Mouse (Mus musculus) neural tube, embryonic 12.5 days (tissue): ENCODE data around the gene Slc43a2. TPM values are rescaled to one million over a fixed set of nuclear protein-coding genes. Genes with fewer than 3 reads are reported as not detected.
"Not testable (repeated sequence)": the region's sequence is repeated elsewhere in the genome, so short reads cannot be mapped to it uniquely, and the experiment has no call there.

Experiments
- ATAC-seq: fragments of 200-750 bp; cut with Nextera tagmentation; 2 replicates; pipeline ENCODE4 v1.8.0; 2017; ENCODE audit warnings: low read depth, mild to moderate bottlenecking, moderate TSS enrichment, moderate library complexity; ENCODE audit not compliant: low FRiP score
- H3K27ac ChIP-seq: fragments of 300-500 bp; sonication (generic); 2 replicates; pipeline ENCODE4 v1.5.1; 2016
- H3K27me3 ChIP-seq: fragments of 300-500 bp; sonication (generic); replicated peaks from 2 replicates; pipeline ENCODE4 v1.6.1; 2016; ENCODE audit warnings: mild to moderate bottlenecking
- H3K36me3 ChIP-seq: fragments of 300-500 bp; sonication (generic); 2 replicates; pipeline ENCODE4 v1.6.1; 2016; ENCODE audit warnings: mild to moderate bottlenecking
- H3K4me1 ChIP-seq: fragments of 300-500 bp; sonication (generic); 2 replicates; pipeline ENCODE4 v1.6.1; 2016
- H3K4me2 ChIP-seq: fragments of 300-500 bp; sonication (generic); replicated peaks from 2 replicates; pipeline ENCODE4 v1.6.1; 2016; ENCODE audit warnings: mild to moderate bottlenecking
- H3K4me3 ChIP-seq: fragments of 300-500 bp; sonication (generic); 2 replicates; pipeline ENCODE4 v1.5.1; 2016
- H3K9ac ChIP-seq: fragments of 300-500 bp; sonication (generic); 2 replicates; pipeline ENCODE4 v1.6.1; 2016; ENCODE audit warnings: mild to moderate bottlenecking
- H3K9me3 ChIP-seq: fragments of 300-500 bp; sonication (generic); 2 replicates; pipeline ENCODE4 v1.6.1; 2016; ENCODE audit warnings: mild to moderate bottlenecking
- WGBS: fragments of 180-500 bp; shearing (Covaris S2); methylation state at CpG from one replicate; pipeline ENCODE4 v1.1.7; 2016; 5-methylcytosine and 5-hydroxymethylcytosine counted together
- polyA plus RNA-seq: library from polyadenylated mRNA; unstranded; fragments of >200 nt; fragmentation: Nextera tagmentation; extraction: Ambion mirVana; gene quantifications from 2 replicates; pipeline ENCODE4 v1.2.1, GENCODE M21; 2016

Slc43a2 gene
- polyA plus RNA-seq, 1 experiment from 2014 or later = 14.2 TPM

GRCm38 (mm10) chr11:75585978-75586377, 54.5 kb downstream of the Slc43a2 start:
- Histone ChIP-seq H3K4me3 (no peak overlapping the region), H3K27me3 (no peaks in the 10 kb centered on the region), H3K9ac (no peak overlapping the region), H3K4me2 (no peak overlapping the region), H3K27ac (no peak overlapping the region), H3K4me1 (peaks cover 19% of the 10 kb centered on the region), H3K36me3 (no peaks in the 10 kb centered on the region), H3K9me3 (no peaks in the 10 kb centered on the region)
- ATAC-seq = no peak
- WGBS = 82% methylated on average over 5 of the region's 5 CpGs

GRCm38 (mm10) chr11:75586963-75587362, 55.5 kb downstream of the Slc43a2 start:
- H3K9me3 ChIP-seq = no peaks in the 10 kb centered on the region
- peaks cover 19% of the 10 kb centered on the region for H3K4me1 ChIP-seq
- ATAC-seq = no peak
- no peak overlapping the region for H3K9ac ChIP-seq
- H3K27me3 ChIP-seq = no peaks in the 10 kb centered on the region
- no peak overlapping the region for H3K27ac ChIP-seq
- H3K4me3 ChIP-seq = no peak overlapping the region
- H3K4me2 ChIP-seq = no peak overlapping the region
- 88% methylated on average over 5 of the region's 5 CpGs for WGBS
- H3K36me3 ChIP-seq = no peaks in the 10 kb centered on the region

- H3K4me2 ChIP-seq = peak within 1 kb of the TSS; percentile 97
- H3K36me3 ChIP-seq = peaks cover 7% of the 10 kb centered on the region
- no peaks in the 10 kb centered on the region for H3K9me3 ChIP-seq
- peak within 1 kb of the TSS; percentile 95 for H3K9ac ChIP-seq
- WGBS = 6% methylated on average over 49 of the region's 49 CpGs
- H3K27me3 ChIP-seq = no peaks in the 10 kb centered on the region
- H3K4me1 ChIP-seq = peaks cover 19% of the 10 kb centered on the region
- peak within 1 kb of the TSS; percentile 87 for H3K27ac ChIP-seq
- peak within 1 kb of the TSS; percentile 97 for H3K4me3 ChIP-seq
- ATAC-seq = peak; percentile 89
These were observed 56.2 kb downstream of the Slc43a2 start, which contains the start of gene Pitpna for GRCm38 (mm10) chr11:75587493-75588284. Gene Pitpna, plus strand, starts transcription at chr11:75588097.

- H3K4me1 ChIP-seq = peaks cover 19% of the 10 kb centered on the region
- peak overlapping the region; percentile 97 for H3K4me2 ChIP-seq
- H3K4me3 ChIP-seq = peak overlapping the region; percentile 97
- H3K36me3 ChIP-seq = peaks cover 14% of the 10 kb centered on the region
- peak overlapping the region; percentile 87 for H3K27ac ChIP-seq
- H3K9ac ChIP-seq = peak overlapping the region; percentile 95
- peak; percentile 69 for ATAC-seq
- 1% methylated on average over 37 of the region's 37 CpGs for WGBS
- no peaks in the 10 kb centered on the region for H3K27me3 ChIP-seq
- H3K9me3 ChIP-seq = no peaks in the 10 kb centered on the region
These were observed 56.9 kb downstream of the Slc43a2 start for GRCm38 (mm10) chr11:75588285-75588941.

- H3K27me3 ChIP-seq = no peaks in the 10 kb centered on the region
- H3K4me1 ChIP-seq = peaks cover 16% of the 10 kb centered on the region
- no peak overlapping the region for H3K4me2 ChIP-seq
- H3K36me3 ChIP-seq = peaks cover 45% of the 10 kb centered on the region
- H3K27ac ChIP-seq = no peak overlapping the region
- no peaks in the 10 kb centered on the region for H3K9me3 ChIP-seq
- no peak overlapping the region for H3K9ac ChIP-seq
- ATAC-seq = no peak
- 84% methylated on average over 5 of the region's 5 CpGs for WGBS
- H3K4me3 ChIP-seq = no peak overlapping the region
These were observed 61.1 kb downstream of the Slc43a2 start for GRCm38 (mm10) chr11:75592612-75593011.

GRCm38 (mm10) chr11:75594431-75594830, 62.9 kb downstream of the Slc43a2 start:
- WGBS = 86% methylated on average over 9 of the region's 9 CpGs
- H3K27ac ChIP-seq = no peak overlapping the region
- no peak overlapping the region for H3K9ac ChIP-seq
- H3K9me3 ChIP-seq = no peaks in the 10 kb centered on the region
- H3K4me1 ChIP-seq = peaks cover 3% of the 10 kb centered on the region
- peaks cover 59% of the 10 kb centered on the region for H3K36me3 ChIP-seq
- no peak overlapping the region for H3K4me3 ChIP-seq
- no peak for ATAC-seq
- no peak overlapping the region for H3K4me2 ChIP-seq
- no peaks in the 10 kb centered on the region for H3K27me3 ChIP-seq

GRCm38 (mm10) chr11:75595404-75595803, 63.9 kb downstream of the Slc43a2 start:
- H3K4me2 ChIP-seq = no peak overlapping the region
- H3K27me3 ChIP-seq = no peaks in the 10 kb centered on the region
- no peaks in the 10 kb centered on the region for H3K9me3 ChIP-seq
- ATAC-seq = no peak
- WGBS = 87% methylated on average over 2 of the region's 2 CpGs
- H3K4me3 ChIP-seq = no peak overlapping the region
- H3K36me3 ChIP-seq = peaks cover 65% of the 10 kb centered on the region
- no peaks in the 10 kb centered on the region for H3K4me1 ChIP-seq
- H3K27ac ChIP-seq = no peak overlapping the region
- no peak overlapping the region for H3K9ac ChIP-seq

GRCm38 (mm10) chr11:75595816-75596215, 64.3 kb downstream of the Slc43a2 start:
- Histone ChIP-seq H3K27ac (no peak overlapping the region), H3K9me3 (no peaks in the 10 kb centered on the region), H3K36me3 (peaks cover 69% of the 10 kb centered on the region), H3K4me3 (no peak overlapping the region), H3K4me2 (no peak overlapping the region), H3K9ac (no peak overlapping the region), H3K27me3 (no peaks in the 10 kb centered on the region), H3K4me1 (no peaks in the 10 kb centered on the region)
- no peak for ATAC-seq
- 87% methylated on average over 7 of the region's 7 CpGs for WGBS

- Histone ChIP-seq H3K36me3 (peaks cover 78% of the 10 kb centered on the region), H3K4me1 (no peaks in the 10 kb centered on the region)
These were observed 65.3 kb downstream of the Slc43a2 start for GRCm38 (mm10) chr11:75596726-75597255.

GRCm38 (mm10) chr11:75598004-75598403, 66.5 kb downstream of the Slc43a2 start:
- Histone ChIP-seq H3K36me3 (peaks cover 80% of the 10 kb centered on the region), H3K4me2 (no peak overlapping the region), H3K9me3 (no peaks in the 10 kb centered on the region), H3K27ac (no peak overlapping the region), H3K9ac (no peak overlapping the region), H3K4me3 (no peak overlapping the region), H3K27me3 (no peaks in the 10 kb centered on the region), H3K4me1 (no peaks in the 10 kb centered on the region)
- WGBS = 90% methylated on average over 6 of the region's 6 CpGs
- ATAC-seq = no peak

More at GRCm38 (mm10) chr11:75596726-75597255, 65.3 kb downstream of the Slc43a2 start:
- ATAC-seq = no peak
- WGBS = 85% methylated on average over 3 of the region's 3 CpGs
- H3K4me3 ChIP-seq = no peak overlapping the region
- no peaks in the 10 kb centered on the region for H3K9me3 ChIP-seq
- H3K4me2 ChIP-seq = no peak overlapping the region
- no peaks in the 10 kb centered on the region for H3K27me3 ChIP-seq
- no peak overlapping the region for H3K9ac ChIP-seq
- no peak overlapping the region for H3K27ac ChIP-seq

- H3K27ac ChIP-seq, H3K4me1 ChIP-seq, H3K4me2 ChIP-seq, H3K9ac ChIP-seq, H3K9me3 ChIP-seq, H3K27me3 ChIP-seq, ATAC-seq, H3K4me3 ChIP-seq: not testable (repeated sequence)
- H3K36me3 ChIP-seq = peaks cover 71% of the 10 kb centered on the region
- 96% methylated on average over 17 of the region's 17 CpGs for WGBS
These were observed 68.3 kb downstream of the Slc43a2 start for GRCm38 (mm10) chr11:75599802-75600201.

- H3K4me3 ChIP-seq = no peak overlapping the region
- H3K9ac ChIP-seq = no peak overlapping the region
- H3K27me3 ChIP-seq = no peaks in the 10 kb centered on the region
- no peak overlapping the region for H3K4me2 ChIP-seq
- peaks cover 69% of the 10 kb centered on the region for H3K36me3 ChIP-seq
- ATAC-seq = no peak
- H3K9me3 ChIP-seq = no peaks in the 10 kb centered on the region
- H3K27ac ChIP-seq = no peak overlapping the region
- WGBS = 92% methylated on average over 5 of the region's 5 CpGs
- no peaks in the 10 kb centered on the region for H3K4me1 ChIP-seq
These were observed 73.3 kb downstream of the Slc43a2 start for GRCm38 (mm10) chr11:75604826-75605225.
